Mouse (Mus musculus) bone marrow, adult 2 months (tissue): Measurements from ENCODE around the gene Ccser1.

Experiments
- CTCF ChIP-seq: fragments of 200-500 bp; IDR thresholded peaks from 2 replicates; pipeline ENCODE4 v1.5.1; 2011; ENCODE audit warnings: low read length, control low read depth; ENCODE audit not compliant: control insufficient read depth, insufficient read depth
- POLR2A ChIP-seq: fragments of 200-500 bp; IDR thresholded peaks from 2 replicates; pipeline ENCODE4 v1.6.1; 2011; ENCODE audit warnings: low read depth, mild to moderate bottlenecking, control low read depth, low read length, borderline replicate concordance; ENCODE audit not compliant: control insufficient read depth

DNA sequence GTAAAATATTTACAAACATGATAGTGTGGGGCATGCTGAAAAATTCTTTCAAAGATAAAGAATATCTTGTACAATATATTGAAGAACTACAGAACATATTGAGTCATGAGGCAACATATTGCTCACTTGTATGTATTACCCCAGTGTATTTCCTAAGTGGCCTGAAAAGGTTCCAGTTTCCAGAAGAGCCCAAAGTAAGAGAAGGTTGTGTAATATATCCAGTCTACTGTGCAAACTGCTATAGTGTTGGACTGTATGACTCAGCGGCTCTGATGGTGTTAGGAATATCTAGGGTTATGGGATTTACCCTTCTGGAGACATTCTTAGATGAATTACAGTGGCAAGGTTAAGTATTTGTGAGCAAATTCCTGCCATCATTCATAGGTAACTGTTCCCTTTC, 13.2 kb upstream of the Ccser1 start:
- TF ChIP-seq CTCF (no peak), POLR2A (no peak)
